Mouse (Mus musculus): ENCODE results near the gene Gm4064.
"Not testable (repeated sequence)": the region's sequence is repeated elsewhere in the genome, so short reads cannot be mapped to it uniquely, and the experiment has no call there.

Gm4064 gene

GRCm38 (mm10) chrY:2796105-2796504 lies at the start of gene Gm4064:
TSS of gene Gm4064 (minus strand) at chrY:2796205.
- DNase-seq: not testable (repeated sequence)

GRCm38 (mm10) chrY:2830380-2830779 lies 34.4 kb upstream of the Gm4064 start, which contains the start of the genes Rbmy and Gm10256:
TSS of gene Rbmy (plus strand) at chrY:2830680.
TSS of gene Gm10256 (plus strand) at chrY:2830699.
- not testable (repeated sequence) for DNase-seq

Measured in spleen, adult 18-20 months (tissue).